Mouse (Mus musculus) splenic B cell, adult 2 months (primary cell): ENCODE measurements at regions not wholly inside any gene's neighbourhood (a gene's known extent, or its start where the extent isn't known, plus 50 kb on each side); places are given as distances from the start of the nearest gene placed in this dataset.

ENCODE experiments used
- DNase-seq: peaks from one replicate; pipeline ENCODE4 v3.0.0-alpha.2; 2011; ENCODE audit warnings: low read depth, low spot score
- H3K27me3 ChIP-seq: 2 replicates; pipeline ENCODE4 v1.6.1; 2012; ENCODE audit warnings: mild to moderate bottlenecking, low read length, moderate library complexity, mixed read lengths; ENCODE audit not compliant: control insufficient read depth, poor library complexity, insufficient read depth, severe bottlenecking
- H3K36me3 ChIP-seq: 2 replicates; pipeline ENCODE4 v1.6.1; 2012; ENCODE audit warnings: mild to moderate bottlenecking, low read length, moderate library complexity, mixed read lengths; ENCODE audit not compliant: control insufficient read depth, poor library complexity, insufficient read depth, severe bottlenecking

DNA sequence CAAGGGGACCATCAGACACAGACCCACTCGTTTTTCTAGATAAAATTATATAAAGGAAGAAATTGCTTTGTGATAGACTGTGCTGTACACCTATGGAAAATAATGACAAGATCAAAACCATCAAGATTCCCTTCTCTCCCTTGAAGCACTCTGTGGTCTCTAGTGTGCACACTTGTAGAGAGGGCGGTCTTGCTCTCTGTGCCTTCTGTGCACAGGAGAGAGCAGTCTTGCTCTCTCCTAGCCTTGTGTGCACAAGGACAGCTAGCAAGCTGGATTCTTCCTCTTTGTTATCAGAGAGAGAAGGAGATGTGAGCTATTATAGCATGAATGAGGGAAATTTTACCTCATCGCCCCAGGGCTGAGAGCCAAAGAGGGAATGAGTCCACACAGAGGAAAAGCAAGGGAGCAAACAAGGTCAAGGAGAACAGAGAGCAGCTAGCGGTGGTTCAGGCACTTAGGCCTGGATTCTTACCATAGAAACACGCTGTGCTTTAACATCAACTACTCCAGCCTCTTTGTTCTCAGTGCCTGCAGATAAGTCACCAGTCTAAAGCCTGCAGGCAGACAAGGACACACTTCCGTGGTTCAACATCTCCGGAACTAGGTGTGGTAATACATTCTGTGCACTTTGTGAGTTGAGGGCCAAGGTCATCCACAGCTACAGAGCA, 160.2 kb upstream of the Tas2r134 start:
- no peaks in the 10 kb centered on the region for H3K36me3 ChIP-seq
- H3K27me3 ChIP-seq: no peaks in the 10 kb centered on the region
- DNase-seq: no peak

DNA sequence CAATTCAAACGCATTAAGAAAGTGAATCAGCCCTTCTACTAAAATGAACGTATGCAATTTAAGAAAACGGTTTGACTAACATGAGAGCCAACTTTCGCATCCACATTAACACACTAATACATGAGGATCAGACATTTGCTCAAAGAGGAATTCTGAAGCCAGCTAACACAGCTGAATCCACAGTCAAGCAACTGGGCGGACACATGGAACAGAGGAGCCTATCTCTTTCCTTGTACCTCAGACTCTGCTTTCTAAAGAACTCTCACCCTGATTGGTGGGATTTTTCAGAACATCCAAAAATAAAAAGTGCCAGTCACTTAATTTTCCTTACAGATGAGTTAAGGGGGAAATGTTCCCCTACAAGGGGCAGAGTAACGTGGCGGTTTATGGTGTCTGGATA, 161.3 kb upstream of the Tas2r134 start:
- Histone ChIP-seq H3K27me3 (no peaks in the 10 kb centered on the region), H3K36me3 (no peaks in the 10 kb centered on the region)
- no peak for DNase-seq

DNA sequence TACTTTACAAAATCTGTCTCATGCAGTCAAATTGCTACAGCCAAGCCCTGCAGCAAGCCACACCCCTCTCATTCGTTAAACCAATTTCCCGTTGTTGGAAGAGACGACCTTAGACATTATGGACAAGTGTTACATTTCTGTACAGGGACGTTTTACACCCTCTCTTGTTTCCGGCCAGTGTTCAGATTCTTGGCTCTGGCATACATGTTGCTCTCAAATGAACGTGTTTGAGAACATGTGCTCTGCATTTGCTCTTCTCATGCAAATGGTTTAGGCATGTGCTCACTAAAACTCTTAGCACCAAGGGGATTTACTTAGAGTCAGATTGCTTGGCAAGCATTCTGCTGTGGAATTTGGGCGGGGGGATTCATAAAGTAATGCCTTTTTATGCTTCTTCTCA, 161.7 kb upstream of the Tas2r134 start:
- Histone ChIP-seq H3K27me3 (no peaks in the 10 kb centered on the region), H3K36me3 (no peaks in the 10 kb centered on the region)
- DNase-seq: no peak

DNA sequence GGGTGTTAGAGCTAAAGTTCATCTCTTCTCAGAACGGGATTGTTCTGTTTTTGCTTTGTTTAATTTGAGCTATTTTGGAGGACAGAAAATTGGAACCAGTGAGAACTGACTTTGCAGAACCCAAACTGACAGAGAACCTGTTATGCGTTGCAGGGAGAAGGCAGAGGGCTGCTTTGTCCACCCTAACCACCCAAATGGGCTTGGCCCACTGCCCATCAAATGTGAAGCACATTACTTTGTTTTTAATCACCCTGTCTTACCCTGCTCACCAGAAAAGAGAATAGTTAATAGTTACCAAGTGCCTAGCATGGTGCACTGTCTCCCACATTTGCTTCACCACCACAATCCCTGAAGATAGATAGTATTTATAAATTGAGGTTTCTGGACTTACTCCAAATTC, 163.0 kb upstream of the Tas2r134 start:
- no peak for DNase-seq
- Histone ChIP-seq H3K36me3 (no peaks in the 10 kb centered on the region), H3K27me3 (no peaks in the 10 kb centered on the region)

DNA sequence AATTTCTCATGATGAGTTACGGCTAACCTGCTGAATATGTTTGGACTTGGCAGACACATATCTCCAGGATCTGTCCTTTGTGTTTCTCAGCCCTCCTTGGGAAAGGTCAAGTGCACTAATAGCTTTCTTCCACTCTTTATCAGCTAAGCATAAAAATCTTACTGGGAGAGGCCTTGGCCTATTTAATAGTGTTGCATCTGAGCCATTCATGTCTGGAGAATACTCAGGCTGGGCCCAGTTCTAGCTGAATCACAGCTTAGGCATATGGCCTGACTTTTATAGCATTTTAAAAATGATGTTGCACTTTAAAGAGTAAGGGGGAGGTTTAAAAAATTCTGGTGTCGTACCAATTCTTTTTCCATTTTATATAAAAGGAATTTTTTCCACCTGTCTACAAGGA, 166.4 kb upstream of the Tas2r134 start:
- Histone ChIP-seq H3K27me3 (no peaks in the 10 kb centered on the region), H3K36me3 (no peaks in the 10 kb centered on the region)
- DNase-seq: no peak

DNA sequence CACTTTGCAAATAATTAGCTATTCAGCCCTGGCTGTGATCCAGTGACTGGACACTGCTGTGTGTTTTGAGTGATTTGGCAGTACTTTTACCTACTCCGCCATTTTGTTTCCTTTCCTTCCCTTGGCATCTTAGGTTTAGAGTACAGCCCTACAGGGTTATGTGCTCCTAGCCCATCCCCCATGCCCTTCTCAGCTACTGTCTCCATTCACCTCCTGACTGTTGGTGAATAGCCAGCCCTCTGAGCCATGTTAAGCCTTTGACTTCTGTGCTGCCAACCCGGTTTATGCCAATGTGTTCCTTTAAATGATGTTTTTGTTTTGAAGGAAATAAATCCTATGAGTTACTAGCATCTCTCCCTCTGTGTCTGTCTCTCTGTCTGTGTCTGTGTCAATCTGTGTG, 167.8 kb upstream of the Tas2r134 start:
- H3K27me3 ChIP-seq: no peaks in the 10 kb centered on the region
- no peaks in the 10 kb centered on the region for H3K36me3 ChIP-seq
- no peak for DNase-seq

DNA sequence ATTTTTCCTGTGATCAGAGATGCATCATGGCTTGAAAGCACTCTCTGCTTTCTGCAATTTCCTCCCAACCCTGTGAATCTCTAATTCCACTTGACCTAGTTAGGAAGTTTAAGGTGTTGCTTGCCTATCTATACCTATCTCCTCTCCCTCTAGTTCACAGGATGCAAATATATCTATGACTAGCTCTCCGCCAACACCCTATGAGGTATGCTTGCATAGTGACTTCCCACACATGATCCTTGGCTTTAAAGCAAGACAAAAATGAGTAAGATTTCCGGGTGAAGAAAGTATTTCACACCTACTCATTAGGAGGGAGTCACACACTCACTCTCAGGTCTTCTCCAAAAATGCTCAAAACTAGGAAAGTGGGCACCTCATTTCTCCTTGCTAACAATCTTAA, 169.6 kb upstream of the Tas2r134 start:
- no peaks in the 10 kb centered on the region for H3K27me3 ChIP-seq
- no peaks in the 10 kb centered on the region for H3K36me3 ChIP-seq
- no peak for DNase-seq

DNA sequence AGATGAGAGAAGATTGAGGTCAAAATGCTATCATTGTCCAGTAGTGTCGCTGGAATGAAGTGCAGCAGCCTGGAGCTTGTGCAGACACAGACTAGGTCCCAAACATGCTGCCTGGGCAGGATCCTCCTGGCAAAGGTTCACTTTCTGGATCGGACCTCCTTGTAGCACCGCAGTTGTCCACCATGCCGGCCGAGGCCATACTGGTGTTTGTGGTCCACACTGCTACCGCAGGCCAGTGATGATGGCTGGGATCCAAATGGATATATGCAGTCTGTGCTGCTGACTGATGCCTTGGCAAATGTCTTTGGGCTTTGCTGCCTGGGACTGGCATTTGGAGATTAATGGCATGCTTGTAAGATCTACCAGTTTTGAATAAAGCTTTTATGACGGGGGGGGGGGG, 174.5 kb upstream of the Tas2r134 start:
- no peak for DNase-seq

DNA sequence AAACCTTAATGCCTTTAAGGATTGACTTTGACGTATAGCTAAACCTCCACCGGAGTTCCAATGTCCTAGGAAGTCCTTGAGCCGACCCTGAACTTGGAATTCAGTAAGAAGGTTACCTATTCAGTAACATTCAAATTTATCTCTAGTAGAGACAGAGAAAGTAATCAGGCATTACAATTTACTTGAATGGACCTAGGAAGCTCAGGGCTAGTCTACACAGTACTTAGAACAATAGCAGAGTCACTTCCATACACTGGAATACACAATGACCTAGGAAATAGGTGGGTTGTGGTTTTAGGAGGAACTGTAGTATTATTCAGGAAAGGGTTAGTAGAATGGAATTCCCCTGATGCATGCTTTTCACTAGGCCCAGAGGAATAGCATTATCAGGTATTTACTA, 179.2 kb upstream of the Tas2r134 start:
- Histone ChIP-seq H3K36me3 (no peaks in the 10 kb centered on the region), H3K27me3 (no peaks in the 10 kb centered on the region)
- no peak for DNase-seq

More for the DNA sequence above, 174.5 kb upstream of the Tas2r134 start:
- Histone ChIP-seq H3K36me3 (no peaks in the 10 kb centered on the region), H3K27me3 (no peaks in the 10 kb centered on the region)

DNA sequence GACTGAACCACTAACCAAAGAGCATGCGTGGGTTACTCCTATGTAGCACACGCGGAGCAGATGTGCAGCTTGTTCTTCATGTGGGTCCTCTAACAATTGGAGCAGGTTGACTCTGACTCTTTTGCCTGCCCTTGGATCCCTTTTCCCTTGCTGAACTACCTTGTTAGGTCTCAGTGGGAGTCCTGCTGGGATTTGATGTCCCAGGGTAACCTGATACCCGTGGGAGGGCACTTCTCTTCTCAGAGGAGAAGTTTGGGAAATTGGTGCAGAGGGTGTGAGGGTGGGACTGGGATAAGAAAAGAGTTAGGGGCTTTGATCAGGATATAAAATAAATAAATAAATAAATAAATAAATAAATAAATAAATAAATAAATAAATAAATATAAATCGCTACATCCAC, 179.7 kb upstream of the Tas2r134 start:
- DNase-seq: no peak
- Histone ChIP-seq H3K36me3 (no peaks in the 10 kb centered on the region), H3K27me3 (no peaks in the 10 kb centered on the region)

DNA sequence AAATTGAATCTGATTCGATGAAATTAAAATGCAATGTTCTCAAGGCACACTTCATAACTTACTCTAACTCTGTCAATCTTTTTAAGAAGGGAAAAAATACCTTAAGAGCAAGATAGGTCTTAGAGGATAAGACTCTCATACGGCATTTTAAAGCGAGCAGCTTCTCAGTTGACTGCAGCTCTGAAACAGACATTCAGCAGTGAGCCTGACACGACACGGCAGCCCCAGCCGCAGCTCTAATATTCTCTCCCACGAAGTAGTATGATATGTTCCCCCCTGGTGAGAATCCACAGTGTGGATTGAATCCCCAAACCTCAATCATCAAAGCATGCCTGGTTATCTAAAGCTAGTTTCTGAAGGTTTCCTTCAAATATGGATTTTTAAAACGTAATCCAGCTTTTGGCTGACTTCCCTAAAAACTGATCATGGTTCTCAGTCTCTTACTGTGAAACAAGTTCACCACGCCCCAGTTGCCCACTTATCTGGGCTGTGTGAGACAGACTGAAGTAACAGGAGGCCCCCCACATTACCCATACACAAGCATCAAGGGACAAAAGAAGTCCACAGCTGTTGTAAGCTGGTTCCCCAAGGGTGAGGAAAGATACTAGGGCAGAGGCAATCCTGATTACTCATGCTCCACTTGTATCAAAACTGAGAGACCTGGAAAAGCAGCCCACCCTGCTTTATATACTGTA, 182.8 kb upstream of the Tas2r134 start:
- H3K27me3 ChIP-seq: no peaks in the 10 kb centered on the region
- no peaks in the 10 kb centered on the region for H3K36me3 ChIP-seq
- no peak for DNase-seq

DNA sequence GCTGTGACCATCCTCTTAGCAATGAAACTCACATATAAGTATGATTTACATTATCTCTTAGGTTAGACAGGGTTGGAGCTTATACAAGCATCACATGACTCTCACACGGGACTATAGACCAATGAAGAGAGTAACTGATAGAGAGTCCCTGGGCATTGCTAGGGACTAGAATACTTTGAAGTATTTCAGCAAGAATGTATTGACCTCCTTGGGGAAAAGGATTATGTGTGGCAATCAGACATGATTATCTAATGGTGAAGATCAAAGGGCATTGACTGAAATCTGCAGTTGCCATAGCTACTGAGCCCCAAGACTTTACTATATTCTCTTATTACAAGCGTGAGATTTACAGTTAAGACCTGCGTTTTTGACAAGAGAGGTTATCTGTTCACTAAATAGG, 183.4 kb upstream of the Tas2r134 start:
- H3K27me3 ChIP-seq: no peaks in the 10 kb centered on the region
- H3K36me3 ChIP-seq: no peaks in the 10 kb centered on the region

DNA sequence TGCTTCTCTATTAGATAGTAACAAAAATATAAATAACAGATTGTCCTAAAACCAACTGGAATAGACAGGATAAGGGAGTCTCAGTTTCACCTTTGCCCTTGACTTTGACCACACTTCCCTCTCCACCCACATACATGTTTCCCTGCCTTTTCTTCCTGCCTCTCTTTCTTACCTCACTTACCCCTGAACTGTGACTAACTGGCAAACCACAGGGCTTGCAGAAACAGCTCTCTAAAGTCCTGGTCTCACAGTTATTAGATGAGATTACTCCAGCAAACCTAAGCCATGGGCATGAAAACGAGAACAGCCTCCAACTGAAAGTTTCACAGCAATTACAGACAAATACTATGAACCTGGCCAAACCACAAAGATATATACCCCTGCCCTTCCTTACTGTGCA, 188.3 kb upstream of the Tas2r134 start:
- Histone ChIP-seq H3K27me3 (no peaks in the 10 kb centered on the region), H3K36me3 (no peaks in the 10 kb centered on the region)
- DNase-seq: no peak

More for the DNA sequence above, 183.4 kb upstream of the Tas2r134 start:
- DNase-seq: no peak

DNA sequence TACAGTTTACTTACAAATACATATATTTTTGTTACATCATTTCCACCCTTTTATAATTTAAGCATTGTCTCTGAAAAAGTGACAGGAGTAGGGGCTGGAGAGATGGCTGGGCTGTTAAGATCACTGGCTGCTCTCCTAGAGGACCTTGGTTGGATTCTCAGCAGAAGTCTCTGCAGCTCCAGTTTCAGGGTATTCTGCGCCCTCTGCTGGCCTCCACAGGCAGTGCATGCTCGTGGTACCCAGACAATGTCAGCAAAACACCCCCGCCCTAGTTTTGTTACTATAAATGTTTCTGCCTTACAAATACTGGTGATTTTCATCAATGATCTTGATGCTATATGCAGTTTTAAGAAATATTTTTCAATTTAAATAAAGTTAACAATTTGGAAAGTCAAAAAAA, 190.7 kb upstream of the Tas2r134 start:
- DNase-seq: peak; percentile 65
- Histone ChIP-seq H3K27me3 (no peaks in the 10 kb centered on the region), H3K36me3 (no peaks in the 10 kb centered on the region)

DNA sequence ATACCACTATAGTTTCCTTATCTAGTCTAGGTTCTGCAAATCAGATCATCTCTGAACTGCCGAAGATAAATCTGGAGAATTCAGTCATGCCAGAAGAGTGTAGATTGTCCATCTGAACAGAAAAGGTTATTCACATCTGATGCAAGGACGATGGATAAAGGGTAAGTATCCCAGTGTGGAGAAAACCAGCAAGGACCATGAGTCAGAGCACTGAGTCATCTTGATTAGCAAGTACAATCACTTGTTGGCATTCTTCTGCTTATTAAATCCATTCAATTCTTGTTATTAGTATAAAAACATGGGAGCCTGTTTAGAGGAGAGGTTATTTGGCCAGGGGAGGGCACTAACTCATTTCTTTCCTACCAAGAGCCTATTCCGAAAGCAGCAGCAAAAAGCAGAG, 195.7 kb upstream of the Tas2r134 start:
- no peaks in the 10 kb centered on the region for H3K36me3 ChIP-seq
- no peaks in the 10 kb centered on the region for H3K27me3 ChIP-seq
- no peak for DNase-seq

DNA sequence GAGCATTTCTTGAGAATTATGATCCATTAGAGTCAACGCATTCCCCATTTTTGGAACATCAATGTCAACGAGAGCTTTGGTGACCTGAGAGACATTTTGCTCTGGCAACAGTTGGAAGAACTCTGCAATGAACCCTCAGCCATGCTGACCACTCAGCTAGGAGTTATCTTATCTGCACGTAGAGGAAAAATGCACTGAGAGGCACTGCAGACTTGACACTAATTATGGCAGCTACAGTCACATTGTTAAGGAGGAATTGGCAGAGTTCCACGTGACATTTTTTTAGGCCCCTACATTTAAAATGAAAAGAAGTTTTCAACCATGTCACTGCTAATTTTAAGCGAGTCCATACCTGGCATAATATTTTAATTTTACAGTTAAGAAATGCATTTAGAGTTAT, 197.6 kb upstream of the Tas2r134 start:
- no peaks in the 10 kb centered on the region for H3K27me3 ChIP-seq
- DNase-seq: no peak

More for the DNA sequence above, 197.6 kb upstream of the Tas2r134 start:
- H3K36me3 ChIP-seq: no peaks in the 10 kb centered on the region
